24 mouse cellular contexts compared by ENCODE assay signal in genomic region chr4:53270433-53270832, GRCm38 (mm10).
DNase-seq lines count a peak whose midpoint lies in the region; ATAC-seq and TF ChIP-seq lines count a peak whose summit lies in the region.
"Had no signal": no experiment of that assay in that cellular context is flagged by ENCODE, and none has a peak within 500 bp of the region (broad histone marks: within the 10 kb centered on the region; RNA-seq: fewer than 3 reads in every experiment).

No protein-coding gene starts in this region.

- 86% methylated on average over 10 of the region's 10 CpGs for WGBS in heart, embryonic 16.5 days
- 77% methylated on average over 10 of the region's 10 CpGs for WGBS in stomach, embryonic 16.5 days
- 76% methylated on average over 10 of the region's 10 CpGs for WGBS in stomach, postnatal 0 days
- 81% methylated on average over 10 of the region's 10 CpGs for WGBS in limb, embryonic 15.5 days

- ATAC-seq in heart, embryonic 16.5 days (replicated peaks; ENCODE audit: extremely low read depth, insufficient read depth, low FRiP score): no peak
- ATAC-seq in stomach, embryonic 16.5 days (ENCODE audit: insufficient read depth, low FRiP score): 0 out of 2 replicates have a peak, but pooled peaks have one; percentile 40
- no peak for ATAC-seq in stomach, postnatal 0 days (ENCODE audit: low FRiP score, low TSS enrichment)
- ATAC-seq in limb, embryonic 15.5 days (ENCODE audit: insufficient number of reproducible peaks, low FRiP score, low TSS enrichment, low read depth): no peak
- ATAC-seq: CD4-positive, CD25-positive, alpha-beta regulatory T cell, adult 4 months; forebrain, embryonic 16.5 days; inflammation-experienced regulatory T-cells, adult 6 months; Patski had no signal

- 0 out of 2 replicates have a peak overlapping the region, but pooled peaks have one; percentile 21 for H3K27ac ChIP-seq in heart, embryonic 16.5 days (ENCODE audit: low read length)
- no peak overlapping the region for H3K27ac ChIP-seq in stomach, embryonic 16.5 days (ENCODE audit: low read length)
- no peak overlapping the region for H3K27ac ChIP-seq in stomach, postnatal 0 days (replicated peaks)
- peak overlapping the region; percentile 51; the same call in 1 of the 2 replicates for H3K27ac ChIP-seq in limb, embryonic 15.5 days
- H3K27ac ChIP-seq: heart, embryonic 13.5 days; hindbrain, embryonic 14.5 days; liver, embryonic 15.5 days; midbrain, embryonic 12.5 days had no signal

- H3K36me3 ChIP-seq in heart, embryonic 16.5 days (ENCODE audit: control insufficient read depth, insufficient read depth): no peaks in the 10 kb centered on the region
- no peaks in the 10 kb centered on the region for H3K36me3 ChIP-seq in stomach, embryonic 16.5 days (ENCODE audit: control insufficient read depth, insufficient read depth, low read length)
- no peaks in the 10 kb centered on the region for H3K36me3 ChIP-seq in stomach, postnatal 0 days (ENCODE audit: control insufficient read depth, insufficient read depth, low read length)
- no peaks in the 10 kb centered on the region for H3K36me3 ChIP-seq in limb, embryonic 15.5 days
- H3K36me3 ChIP-seq: heart, embryonic 13.5 days; liver, embryonic 15.5 days; midbrain, embryonic 12.5 days had no signal

- no peak overlapping the region for H3K4me2 ChIP-seq in heart, embryonic 16.5 days (ENCODE audit: low read depth, low read length)
- H3K4me2 ChIP-seq in stomach, embryonic 16.5 days (ENCODE audit: low read depth, low read length): no peak overlapping the region
- no peak overlapping the region for H3K4me2 ChIP-seq in stomach, postnatal 0 days (replicated peaks; ENCODE audit: low read depth)
- no peak overlapping the region for H3K4me2 ChIP-seq in limb, embryonic 15.5 days
- H3K4me2 ChIP-seq: heart, embryonic 13.5 days; hindbrain, embryonic 14.5 days; liver, embryonic 15.5 days; midbrain, embryonic 12.5 days had no signal

- H3K9ac ChIP-seq in heart, embryonic 16.5 days (ENCODE audit: low read length): no peak overlapping the region
- H3K9ac ChIP-seq in stomach, embryonic 16.5 days (ENCODE audit: low read length): no peak overlapping the region
- H3K9ac ChIP-seq in stomach, postnatal 0 days (ENCODE audit: low read length): no peak overlapping the region
- H3K9ac ChIP-seq in limb, embryonic 15.5 days: no peak overlapping the region
- H3K9ac ChIP-seq: heart, embryonic 13.5 days; hindbrain, embryonic 14.5 days; liver, embryonic 15.5 days; midbrain, embryonic 12.5 days had no signal

- H3K4me1 ChIP-seq in heart, embryonic 16.5 days (ENCODE audit: control insufficient read depth, insufficient read depth, low read length): peaks cover 4% of the 10 kb centered on the region; the same call in 1 of the 2 replicates
- H3K4me1 ChIP-seq in stomach, embryonic 16.5 days (ENCODE audit: control insufficient read depth, insufficient read depth, low read length): 0 out of 2 replicates have a peak, but pooled peaks cover 5% of the 10 kb centered on the region
- no peaks in the 10 kb centered on the region for H3K4me1 ChIP-seq in stomach, postnatal 0 days (replicated peaks; ENCODE audit: control insufficient read depth, insufficient read depth)
- H3K4me1 ChIP-seq in limb, embryonic 15.5 days: no peaks in the 10 kb centered on the region; the same call in 1 of the 2 replicates
- H3K4me1 ChIP-seq: liver, embryonic 15.5 days; midbrain, embryonic 12.5 days had no signal

- no peaks in the 10 kb centered on the region for H3K27me3 ChIP-seq in heart, embryonic 16.5 days (ENCODE audit: control insufficient read depth, insufficient read depth, low read length)
- H3K27me3 ChIP-seq in stomach, embryonic 16.5 days (ENCODE audit: control insufficient read depth, insufficient read depth, low read length): no peaks in the 10 kb centered on the region
- no peaks in the 10 kb centered on the region for H3K27me3 ChIP-seq in stomach, postnatal 0 days (ENCODE audit: control insufficient read depth, insufficient read depth, low read length)
- H3K27me3 ChIP-seq in limb, embryonic 15.5 days: no peaks in the 10 kb centered on the region
- H3K27me3 ChIP-seq: heart, embryonic 13.5 days; liver, embryonic 15.5 days; midbrain, embryonic 12.5 days; Patski had no signal

- no peak for TF ChIP-seq EP300 in stomach, postnatal 0 days (optimal IDR thresholded peaks at IDR 0.05)

- H3K4me3 ChIP-seq in heart, embryonic 16.5 days (ENCODE audit: low read length): no peak overlapping the region
- no peak overlapping the region for H3K4me3 ChIP-seq in stomach, embryonic 16.5 days (replicated peaks; ENCODE audit: low read length)
- no peak overlapping the region for H3K4me3 ChIP-seq in stomach, postnatal 0 days (ENCODE audit: low read depth, low read length)
- H3K4me3 ChIP-seq in limb, embryonic 15.5 days: no peak overlapping the region
- H3K4me3 ChIP-seq: heart, embryonic 13.5 days; liver, embryonic 15.5 days; midbrain, embryonic 12.5 days had no signal

- H3K9me3 ChIP-seq in heart, embryonic 16.5 days (replicated peaks; ENCODE audit: control insufficient read depth, low read length): no peaks in the 10 kb centered on the region
- no peaks in the 10 kb centered on the region for H3K9me3 ChIP-seq in stomach, embryonic 16.5 days (replicated peaks; ENCODE audit: control insufficient read depth, low read length)
- no peaks in the 10 kb centered on the region for H3K9me3 ChIP-seq in stomach, postnatal 0 days (ENCODE audit: control insufficient read depth, low read length)
- H3K9me3 ChIP-seq in limb, embryonic 15.5 days: no peaks in the 10 kb centered on the region
- H3K9me3 ChIP-seq: heart, embryonic 13.5 days; liver, embryonic 15.5 days; midbrain, embryonic 12.5 days had no signal

- no peak for TF ChIP-seq CTCF in stomach, postnatal 0 days (IDR thresholded peaks at IDR 0.05; ENCODE audit: low read depth)

- no peak for DNase-seq in heart, postnatal 4 days
- no peak for DNase-seq in stomach, postnatal 0 days (ENCODE audit: low spot score)
- DNase-seq in cerebellum, postnatal 4 days (ENCODE audit: low spot score in 2 of 2): no peak
- DNase-seq in embryo, embryonic 10.5 days (ENCODE audit: low spot score): no peak
- DNase-seq: adrenal gland, adult 2 months; cerebellum, adult 11-12 months; cerebellum, postnatal 14 days; embryo, embryonic 11 days; gastrocnemius, postnatal 10 days; kidney, adult 9 months; kidney, postnatal 14 days; layer of hippocampus, postnatal 36 days; thymus, postnatal 14 days had no signal

Comparison
In these comparisons a context has a peak if more than half of its experiments do, and no peak if none do; other contexts are left out.
1. H3K27ac ChIP-seq: peak in heart, embryonic 16.5 days (single experiment) and limb, embryonic 15.5 days (single experiment); none in stomach, embryonic 16.5 days (single experiment) and stomach, postnatal 0 days (single experiment).